Mouse (Mus musculus): Measurements from ENCODE around the gene Rnf213.
A peak's percentile ranks its signal among the peaks of the same experiment; 100 is the strongest.

The Rnf213 gene

DNA sequence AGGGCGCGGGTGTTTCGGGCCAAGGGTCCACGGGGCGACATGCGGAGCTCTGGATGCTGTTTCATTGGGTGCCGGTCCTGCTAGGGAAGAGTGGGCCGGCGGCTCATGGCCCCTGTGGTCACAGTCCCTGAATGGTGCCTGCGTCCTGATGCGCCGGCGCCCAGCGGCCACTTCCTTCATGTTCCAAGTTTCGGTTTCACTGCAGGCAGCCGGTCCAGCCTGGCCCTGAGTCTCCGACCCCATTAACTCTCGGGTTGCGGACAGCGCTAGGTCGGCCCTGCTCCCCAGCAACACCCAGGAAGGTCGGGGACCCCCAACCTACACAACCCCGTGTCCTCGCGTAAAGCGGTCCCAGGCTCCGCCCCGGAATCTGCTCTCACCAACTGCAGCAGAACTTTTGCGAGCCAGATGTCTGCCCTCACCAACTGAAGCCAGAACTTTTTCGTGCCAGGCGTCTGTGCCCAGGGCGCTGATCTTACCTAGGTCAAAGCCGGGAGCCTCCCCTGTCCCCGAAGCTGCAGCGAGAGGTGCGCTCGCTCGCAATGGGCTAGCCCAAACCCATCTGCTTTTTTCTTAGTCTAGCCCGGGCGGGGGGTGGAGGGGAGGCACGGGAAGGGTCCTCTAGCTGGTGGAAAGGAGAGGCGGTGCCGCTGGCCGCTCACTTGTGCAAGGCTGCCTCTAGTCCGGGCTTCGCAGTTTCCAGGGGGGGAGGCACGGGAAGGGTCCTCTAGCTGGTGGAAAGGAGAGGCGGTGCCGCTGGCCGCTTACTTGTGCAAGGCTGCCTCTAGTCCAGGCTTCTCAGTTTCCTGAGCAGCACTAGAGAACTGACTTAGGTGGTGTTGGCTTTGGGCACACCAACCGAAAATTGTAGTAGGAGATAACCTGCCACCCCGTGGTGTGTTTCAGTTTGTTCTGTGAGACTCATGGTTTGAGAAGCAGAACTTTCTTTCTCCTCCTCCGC, 2.3 kb upstream of the Rnf213 start:
- peak; percentile 32 for DNase-seq (ENCODE audit: low read depth)

GRCm38 (mm10) chr11:119391386-119392000, 1.4 kb upstream of the Rnf213 start:
- DNase-seq (ENCODE audit: low read depth), result no peak

- no peak for DNase-seq (ENCODE audit: low read depth)
Observed at GRCm38 (mm10) chr11:119392001-119392614, 792 bp upstream of the Rnf213 start.

GRCm38 (mm10) chr11:119393483-119393804, 544 bp downstream of the Rnf213 start:
- no peak for DNase-seq (ENCODE audit: low read depth)

- no peak for DNase-seq (ENCODE audit: low read depth)
Observed at GRCm38 (mm10) chr11:119394210-119394609, 1.3 kb downstream of the Rnf213 start.

DNA sequence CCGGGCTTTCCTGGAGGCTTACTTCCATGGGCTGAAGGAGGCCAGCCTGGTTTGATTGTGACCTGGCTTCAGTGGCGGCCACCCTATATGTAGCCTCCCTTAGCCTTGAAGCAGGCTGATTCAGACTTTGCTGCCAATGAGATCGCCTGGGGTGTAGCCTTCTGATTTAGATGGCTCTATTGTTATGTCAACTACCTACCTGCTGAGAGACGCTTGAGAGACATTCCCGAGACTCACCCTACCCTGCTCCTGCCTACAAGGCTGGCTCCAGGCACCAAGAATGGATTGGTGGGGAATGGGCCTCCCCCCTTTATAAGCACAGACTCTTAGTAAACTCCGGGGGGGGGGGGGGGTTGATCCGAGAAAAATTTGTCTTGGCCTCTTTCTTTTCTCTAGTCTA, 2.5 kb downstream of the Rnf213 start:
- no peak for DNase-seq (ENCODE audit: low read depth)

- no peak for DNase-seq (ENCODE audit: low read depth)
Observed at GRCm38 (mm10) chr11:119395931-119396330, 3.0 kb downstream of the Rnf213 start.

DNA sequence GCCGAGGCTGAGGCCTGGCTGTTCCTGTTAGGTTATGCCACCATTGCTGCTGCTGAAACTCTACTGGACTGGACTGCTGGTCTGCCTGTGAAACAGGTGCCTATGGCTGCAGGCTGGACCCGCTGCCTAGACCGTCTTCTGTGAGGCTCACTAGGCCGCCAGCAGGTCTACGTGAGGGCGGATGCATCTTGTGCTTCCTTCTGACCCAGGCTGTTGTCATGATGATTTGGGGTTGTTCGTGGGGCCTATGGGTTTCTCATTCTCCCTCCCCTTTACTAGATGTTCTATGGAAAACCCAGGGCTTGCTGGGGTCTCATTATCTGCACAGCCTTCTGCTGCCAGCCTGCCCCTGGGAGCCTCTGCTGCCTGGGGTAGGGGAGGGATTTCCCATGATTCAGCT, 3.6 kb downstream of the Rnf213 start:
- DNase-seq (ENCODE audit: low read depth), result no peak

GRCm38 (mm10) chr11:119402501-119403160, 9.7 kb downstream of the Rnf213 start:
- DNase-seq (ENCODE audit: low read depth), result no peak

GRCm38 (mm10) chr11:119404627-119405026, 11.7 kb downstream of the Rnf213 start:
- peak; percentile 18 for DNase-seq (ENCODE audit: low read depth)

- DNase-seq (ENCODE audit: low read depth), result no peak
Observed at GRCm38 (mm10) chr11:119407381-119407780, 14.5 kb downstream of the Rnf213 start.

- DNase-seq (ENCODE audit: low read depth), result no peak
Observed at GRCm38 (mm10) chr11:119407977-119408376, 15.1 kb downstream of the Rnf213 start.

- DNase-seq (ENCODE audit: low read depth), result no peak
Observed at GRCm38 (mm10) chr11:119419327-119420118, 26.6 kb downstream of the Rnf213 start.

- DNase-seq (ENCODE audit: low read depth), result no peak
Observed at GRCm38 (mm10) chr11:119420426-119420825, 27.5 kb downstream of the Rnf213 start.

GRCm38 (mm10) chr11:119427431-119427830, 34.5 kb downstream of the Rnf213 start:
- no peak for DNase-seq (ENCODE audit: low read depth)

- no peak for DNase-seq (ENCODE audit: low read depth)
Observed at GRCm38 (mm10) chr11:119427986-119428385, 35.1 kb downstream of the Rnf213 start.

DNA sequence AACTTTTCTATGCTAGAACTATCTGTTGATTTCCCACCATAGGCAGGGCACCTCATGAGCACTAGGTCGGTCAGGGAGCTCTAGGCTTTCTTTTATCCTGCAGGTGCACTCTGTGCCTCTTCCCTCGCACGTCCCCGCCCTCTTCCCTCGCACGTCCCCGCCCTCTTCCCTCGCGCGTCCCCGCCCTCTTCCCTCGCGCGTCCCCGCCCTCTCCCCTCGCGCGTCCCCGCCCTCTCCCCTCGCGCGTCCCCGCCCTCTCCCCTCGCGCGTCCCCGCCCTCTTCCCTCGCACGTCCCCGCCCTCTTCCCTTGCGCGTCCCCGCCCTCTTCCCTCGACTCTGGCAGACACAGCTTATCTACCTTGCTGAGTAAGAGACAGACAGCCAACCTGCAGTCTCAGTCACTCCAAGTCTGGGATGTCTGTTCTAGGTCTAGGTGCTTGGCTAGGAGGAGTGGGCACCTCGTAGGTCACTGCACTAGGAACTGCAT, 35.8 kb downstream of the Rnf213 start:
- DNase-seq (ENCODE audit: low read depth), result peak; percentile 9

- no peak for DNase-seq (ENCODE audit: low read depth)
Observed at GRCm38 (mm10) chr11:119431516-119431915, 38.6 kb downstream of the Rnf213 start.

DNA sequence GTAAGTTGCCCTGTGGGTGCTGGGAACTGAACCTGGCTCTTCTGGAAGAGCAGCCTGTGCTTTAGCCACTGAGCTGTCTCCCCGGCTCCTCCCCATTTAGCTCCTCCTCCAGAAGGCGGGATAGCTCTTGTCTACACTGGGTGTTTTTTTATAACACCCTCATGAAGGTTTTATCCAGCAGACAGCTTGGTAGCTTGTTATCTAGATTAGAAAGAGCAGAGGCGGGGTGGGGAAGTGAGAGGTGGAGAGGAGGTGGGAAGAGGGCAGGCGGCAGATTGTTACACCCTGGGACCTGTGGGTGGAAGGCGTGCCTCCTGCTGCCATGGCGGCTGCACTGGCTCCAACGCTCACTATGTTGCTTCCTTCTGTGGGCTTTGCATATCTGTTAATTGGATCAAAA, 39.8 kb downstream of the Rnf213 start:
- DNase-seq (ENCODE audit: low read depth), result no peak

- no peak for DNase-seq (ENCODE audit: low read depth)
Observed at GRCm38 (mm10) chr11:119434316-119434715, 41.4 kb downstream of the Rnf213 start.
